7 mouse cellular contexts compared by ENCODE assay signal in the genomic region with DNA sequence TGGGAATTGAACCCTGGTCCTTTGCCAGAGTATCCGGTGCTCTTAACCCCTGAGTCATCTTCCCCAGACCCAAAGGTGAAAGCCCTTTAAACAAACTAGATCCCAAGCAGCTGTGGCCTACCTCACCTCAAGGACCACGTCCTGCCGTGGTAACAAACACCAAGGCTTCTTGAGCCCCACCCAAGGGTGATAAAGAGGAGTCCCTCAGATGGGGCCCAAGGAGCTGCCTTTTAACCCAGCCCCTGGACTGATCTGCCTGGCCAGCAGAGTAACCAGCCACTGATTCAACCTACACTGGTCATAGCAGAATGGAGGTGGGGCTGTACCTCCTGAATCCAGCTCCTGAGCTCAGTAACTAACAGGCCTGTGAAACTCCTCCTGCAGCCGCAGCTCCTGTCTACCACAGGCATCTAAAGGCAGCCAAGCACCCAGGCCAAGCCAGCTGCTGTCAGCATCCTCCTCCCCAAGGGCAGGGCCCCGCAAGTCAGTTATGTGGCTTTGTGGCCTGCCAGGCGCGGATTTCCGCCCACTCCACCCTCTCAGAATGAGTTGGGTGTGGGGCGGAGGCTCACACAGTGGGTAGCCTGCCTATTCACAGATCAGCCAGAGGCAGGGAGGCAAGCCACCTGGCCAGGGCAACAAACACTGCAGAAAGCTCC. TPM values are rescaled to one million over a fixed set of nuclear protein-coding genes. Genes with fewer than 3 reads are reported as not detected.
DNase-seq lines count a peak whose midpoint lies in the region; ATAC-seq and TF ChIP-seq lines count a peak whose summit lies in the region.

No protein-coding gene starts in this region.

- H3K9me3 ChIP-seq in ES-Bruce4 (replicated peaks; ENCODE audit: control insufficient read depth, insufficient read depth, low read length, poor library complexity, severe bottlenecking): no peaks in the 10 kb centered on the region
- no peaks in the 10 kb centered on the region for H3K9me3 ChIP-seq in forebrain, embryonic 14.5 days (replicated peaks; ENCODE audit: control insufficient read depth, low read length)
- H3K9me3 ChIP-seq in stomach, embryonic 16.5 days (replicated peaks; ENCODE audit: control insufficient read depth, low read length): no peaks in the 10 kb centered on the region

- no peak for ATAC-seq in forebrain, embryonic 14.5 days
- ATAC-seq in inflammation-experienced regulatory T-cells, adult 6 months: peak; percentile 86
- ATAC-seq in megakaryocyte, adult 5-6 weeks (ENCODE audit: poor library complexity, severe bottlenecking): peak; percentile 85
- peak; percentile 38; the same call in 1 of the 2 replicates for ATAC-seq in stomach, embryonic 16.5 days (ENCODE audit: insufficient read depth, low FRiP score)

- peak; percentile 88 for TF ChIP-seq EP300 in ES-Bruce4 (IDR thresholded peaks at IDR 0.05; ENCODE audit: insufficient read depth, low read depth, low read length)

- no peak overlapping the region for H3K9ac ChIP-seq in ES-Bruce4 (ENCODE audit: low read depth, poor library complexity, severe bottlenecking)
- peak overlapping the region; percentile 21; the same call in 1 of the 2 replicates for H3K9ac ChIP-seq in forebrain, embryonic 14.5 days (ENCODE audit: low read length)
- H3K9ac ChIP-seq in stomach, embryonic 16.5 days (ENCODE audit: low read length): no peak overlapping the region

- WGBS in forebrain, embryonic 14.5 days: 39% methylated on average over 9 of the region's 9 CpGs
- WGBS in stomach, embryonic 16.5 days: 32% methylated on average over 9 of the region's 9 CpGs

- H3K36me3 ChIP-seq in ES-Bruce4 (ENCODE audit: control insufficient read depth, insufficient read depth, low read length, poor library complexity, severe bottlenecking): no peaks in the 10 kb centered on the region
- H3K36me3 ChIP-seq in forebrain, embryonic 14.5 days (ENCODE audit: control insufficient read depth, insufficient read depth, low read length): no peaks in the 10 kb centered on the region
- H3K36me3 ChIP-seq in stomach, embryonic 16.5 days (ENCODE audit: control insufficient read depth, insufficient read depth, low read length): no peaks in the 10 kb centered on the region

- TF ChIP-seq CTCF in ES-Bruce4 (IDR thresholded peaks at IDR 0.05; ENCODE audit: low read depth, low read length): no peak

- intact Hi-C loops in left cerebral cortex, postnatal 14 days (cut with DNase I): no loop called here

- DNase-seq in CD4-positive helper T cell, adult 2 months (ENCODE audit: low read depth, low spot score): peak; percentile 91
- DNase-seq in forebrain, embryonic 14.5 days (ENCODE audit: low spot score): no peak
- no peak for DNase-seq in left cerebral cortex, postnatal 14 days (ENCODE audit: low spot score in 2 of 2)

- peak overlapping the region; percentile 91 for H3K27ac ChIP-seq in ES-Bruce4 (ENCODE audit: insufficient read depth, low read length)
- no peak overlapping the region for H3K27ac ChIP-seq in forebrain, embryonic 14.5 days (ENCODE audit: low read depth, low read length)
- H3K27ac ChIP-seq in stomach, embryonic 16.5 days (ENCODE audit: low read length): peak overlapping the region; percentile 43; the same call in 1 of the 2 replicates

- H3K4me2 ChIP-seq in forebrain, embryonic 14.5 days (ENCODE audit: low read length): no peak overlapping the region
- H3K4me2 ChIP-seq in stomach, embryonic 16.5 days (ENCODE audit: low read depth, low read length): no peak overlapping the region

- H3K4me1 ChIP-seq in ES-Bruce4 (ENCODE audit: control insufficient read depth, insufficient read depth, low read length): peaks cover 13% of the 10 kb centered on the region
- peaks cover 7% of the 10 kb centered on the region for H3K4me1 ChIP-seq in forebrain, embryonic 14.5 days (ENCODE audit: control insufficient read depth, insufficient read depth, low read length)
- peaks cover 9% of the 10 kb centered on the region; the same call in 1 of the 2 replicates for H3K4me1 ChIP-seq in stomach, embryonic 16.5 days (ENCODE audit: control insufficient read depth, insufficient read depth, low read length)

- H3K27me3 ChIP-seq in ES-Bruce4 (ENCODE audit: control insufficient read depth, insufficient read depth, low read length, poor library complexity, severe bottlenecking): no peaks in the 10 kb centered on the region
- no peaks in the 10 kb centered on the region for H3K27me3 ChIP-seq in forebrain, embryonic 14.5 days (replicated peaks; ENCODE audit: control insufficient read depth, insufficient read depth, low read length)
- H3K27me3 ChIP-seq in stomach, embryonic 16.5 days (ENCODE audit: control insufficient read depth, insufficient read depth, low read length): no peaks in the 10 kb centered on the region

- no peak for TF ChIP-seq POLR2A in ES-Bruce4 (IDR thresholded peaks at IDR 0.05; ENCODE audit: insufficient read depth, low read length)

- H3K4me3 ChIP-seq in ES-Bruce4 (ENCODE audit: low read depth, low read length): no peak overlapping the region
- H3K4me3 ChIP-seq in forebrain, embryonic 14.5 days (ENCODE audit: low read depth, low read length): no peak overlapping the region
- H3K4me3 ChIP-seq in stomach, embryonic 16.5 days (replicated peaks; ENCODE audit: low read length): no peak overlapping the region

RNA-seq across cellular contexts. Expression of a gene that starts 54.9 kb away (rescaled TPM):
- 4.0 and 5.7 TPM in 2 replicates for polyA plus RNA-seq in ES-Bruce4 (2011; ENCODE audit: insufficient read depth, insufficient read length, low read depth, missing spikeins)
- polyA plus RNA-seq in forebrain, embryonic 14.5 days (2014; fragmentation: Nextera tagmentation; extraction: Ambion mirVana): 5.1 and 6.0 TPM in 2 replicates
- 10 to 100 TPM in 1 of 3 experiments, 1 to 10 TPM in 1, under 1 TPM in 1; 0.63 to 11.9 (median 1.6) TPM for polyA plus RNA-seq in inflammation-experienced regulatory T-cells, adult 6 months (2017; shearing (Covaris generic))
- 22.2 and 22.3 TPM in 2 replicates for total RNA-seq in megakaryocyte, adult 5-6 weeks (2015)
- 33.9 and 34.3 TPM in 2 replicates for total RNA-seq in megakaryocyte, adult 5-6 weeks (2017)
- 10.9 and 11.8 TPM in 2 replicates for polyA plus RNA-seq in stomach, embryonic 16.5 days (2015; fragmentation: Nextera tagmentation; extraction: Ambion mirVana)
- 100 to 1,000 TPM; 179 to 181 TPM for total RNA-seq in left cerebral cortex, postnatal 14 days (2021)
